Mouse (Mus musculus): ENCODE results near the gene Zbtb45.

The Zbtb45 gene

GRCm38 (mm10) chr7:12995862-12996261, 14.0 kb downstream of the Zbtb45 start:
- DNase-seq, result no peak

GRCm38 (mm10) chr7:12993148-12993547, 16.7 kb downstream of the Zbtb45 start:
- DNase-seq, result no peak

- DNase-seq, result no peak
Observed at GRCm38 (mm10) chr7:12992222-12992621, 17.6 kb downstream of the Zbtb45 start.

DNA sequence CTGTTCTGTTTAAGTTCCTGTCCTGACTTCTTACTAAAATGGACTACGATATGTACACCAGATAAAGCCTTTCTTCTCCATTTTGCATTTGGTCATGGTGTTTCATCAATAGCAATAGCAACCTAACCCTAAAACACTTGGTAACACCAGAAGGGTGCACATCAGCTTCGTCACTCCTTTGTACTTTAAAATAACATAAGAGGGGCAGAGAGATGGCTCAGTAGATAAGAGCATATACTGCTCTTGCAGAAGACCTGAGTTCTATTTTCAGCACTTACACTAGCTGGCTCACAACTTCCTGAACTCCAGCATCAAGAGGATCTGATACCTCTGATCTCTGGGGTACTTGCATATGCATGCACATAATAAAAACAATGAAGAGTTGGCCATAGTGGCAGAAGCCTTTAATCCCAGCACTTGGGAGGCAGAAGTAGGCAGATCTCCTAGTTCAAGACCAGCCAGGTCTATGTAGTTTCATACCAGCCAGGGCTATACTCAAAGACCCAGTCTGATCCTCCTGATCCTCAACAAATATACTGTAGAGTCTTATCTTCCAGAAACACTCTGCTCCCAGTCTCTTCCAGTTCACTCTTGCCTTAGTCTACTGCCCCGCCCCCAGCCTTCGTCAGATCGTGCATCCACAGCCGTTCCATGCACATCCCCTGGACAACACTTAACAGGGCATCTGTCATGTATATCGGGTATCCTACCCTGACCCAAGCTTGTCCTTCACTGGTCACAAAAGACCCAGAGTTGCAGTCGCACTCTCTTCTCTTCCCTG, 22.2 kb downstream of the Zbtb45 start:
- no peak for DNase-seq

- no peak for DNase-seq
Observed at GRCm38 (mm10) chr7:12986906-12987305, 22.9 kb downstream of the Zbtb45 start.

- DNase-seq, result no peak
Observed at GRCm38 (mm10) chr7:12985724-12986123, 24.1 kb downstream of the Zbtb45 start.

GRCm38 (mm10) chr7:12980291-12980690, 29.5 kb downstream of the Zbtb45 start:
- DNase-seq, result no peak

DNA sequence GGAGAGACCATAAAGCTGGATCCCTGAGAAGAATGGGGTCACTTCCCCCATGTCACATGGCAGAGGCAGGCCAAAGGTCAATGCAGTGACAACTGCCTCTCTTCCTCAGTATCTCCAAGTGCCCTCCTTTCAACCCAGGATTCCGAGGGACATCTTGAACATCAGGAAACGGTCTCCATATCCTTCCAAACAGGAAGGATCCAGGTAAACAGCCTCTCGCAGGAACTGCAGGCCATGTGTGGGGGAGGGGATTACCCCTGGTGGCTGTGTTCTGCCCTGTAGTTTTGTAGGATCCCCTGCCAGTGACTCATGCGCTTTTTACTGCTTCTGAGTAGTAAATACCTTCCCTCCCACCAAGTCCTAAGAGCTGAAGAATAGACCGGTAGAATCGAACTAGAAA, 30.1 kb downstream of the Zbtb45 start:
- peak; percentile 56 for DNase-seq

DNA sequence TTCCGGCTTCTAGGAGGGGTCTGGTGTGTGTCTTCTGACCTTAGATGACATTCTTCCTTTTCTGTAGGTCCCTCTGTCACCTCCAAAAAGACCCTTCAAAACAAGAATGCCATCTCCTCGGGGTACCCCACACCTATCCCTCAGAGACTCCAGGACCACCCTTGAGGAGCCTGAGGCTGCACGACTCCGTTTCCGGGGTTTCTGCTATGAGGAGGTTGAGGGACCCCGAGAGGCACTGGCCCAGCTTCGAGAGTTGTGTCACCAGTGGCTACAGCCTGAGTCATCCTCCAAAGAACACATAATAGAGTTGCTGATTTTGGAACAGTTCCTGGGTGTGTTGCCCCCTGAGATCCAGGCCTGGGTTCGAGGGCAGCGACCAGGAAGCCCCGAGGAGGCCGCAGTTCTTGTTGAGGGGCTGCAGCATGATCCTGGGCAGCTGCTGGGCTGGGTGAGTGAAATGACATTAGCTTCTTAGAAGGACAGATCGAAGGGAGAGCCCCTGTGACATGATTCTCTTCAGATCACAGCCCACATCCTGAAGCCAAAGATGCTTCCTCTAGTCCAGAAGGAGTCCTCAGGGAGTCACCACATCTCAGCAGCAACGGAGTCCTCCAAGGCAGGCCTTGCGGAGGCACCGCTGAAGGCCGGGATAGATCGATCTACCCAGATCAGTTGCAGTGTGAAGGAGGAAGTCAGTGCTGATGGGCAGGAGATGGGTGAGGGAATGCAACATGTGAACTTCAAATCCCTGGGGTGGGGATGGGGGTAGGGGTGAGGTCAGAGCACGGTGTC, 30.7 kb downstream of the Zbtb45 start:
- peak; percentile 69 for DNase-seq

DNA sequence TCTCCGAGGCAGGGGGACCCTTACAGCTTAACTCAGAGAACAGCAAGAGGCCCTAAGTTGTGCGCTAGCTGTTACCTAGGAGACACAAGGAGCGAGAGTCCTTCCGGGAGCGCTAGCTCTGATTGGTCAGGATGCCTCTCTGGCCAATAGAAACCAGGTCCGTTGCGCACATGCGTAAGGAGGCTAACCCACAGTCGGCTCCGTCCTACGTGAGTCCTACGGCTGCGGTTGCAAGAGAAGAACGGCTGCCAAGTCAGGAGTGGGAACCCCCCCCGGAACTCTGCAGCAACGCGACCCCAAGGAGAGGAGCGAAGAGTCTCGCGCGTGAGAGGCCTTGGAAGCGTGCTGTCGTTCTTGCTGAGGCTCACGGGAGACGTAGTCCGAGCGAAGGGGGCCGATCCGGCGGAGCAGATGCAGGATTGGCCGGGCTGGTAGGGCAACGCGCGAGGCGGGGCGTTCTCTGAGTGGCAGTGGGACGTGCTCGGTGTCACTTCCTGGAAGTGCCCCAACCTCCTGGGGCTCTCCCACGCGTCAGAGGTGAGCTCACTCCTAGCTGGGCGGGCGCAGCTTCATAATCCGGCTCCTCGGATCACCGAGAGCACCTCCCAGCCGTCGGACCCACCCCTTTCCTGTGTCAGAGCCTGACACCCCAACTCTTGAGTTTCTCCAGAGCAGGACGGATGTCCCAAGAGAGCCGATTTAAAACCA, 32.0 kb downstream of the Zbtb45 start, which contains the start of gene Zfp446:
Gene Zfp446, plus strand, starts transcription at position 167 of the 708 bp plus-strand sequence.
- DNase-seq, result peak; percentile 99

DNA sequence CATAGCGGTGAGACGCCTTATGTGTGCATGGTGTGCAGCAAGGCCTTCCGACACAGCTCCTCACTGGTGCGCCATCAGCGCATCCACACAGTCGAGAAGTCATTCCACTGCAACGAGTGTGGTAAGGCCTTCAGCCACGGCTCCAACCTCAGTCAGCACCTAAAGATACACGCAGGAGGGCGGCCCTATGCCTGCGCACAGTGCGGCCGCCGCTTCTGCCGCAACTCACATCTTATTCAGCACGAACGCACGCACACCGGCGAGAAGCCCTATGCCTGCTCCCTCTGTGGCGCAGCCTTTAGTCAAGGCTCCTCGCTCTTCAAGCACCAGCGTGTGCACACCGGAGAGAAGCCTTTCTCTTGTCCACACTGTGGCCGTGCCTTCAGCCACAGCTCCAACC, 38.9 kb downstream of the Zbtb45 start:
- DNase-seq, result no peak

GRCm38 (mm10) chr7:12966104-12966845, 43.6 kb downstream of the Zbtb45 start:
- peak; percentile 87 for DNase-seq

GRCm38 (mm10) chr7:12965678-12966091, 44.1 kb downstream of the Zbtb45 start, which contains the start of gene Zfp324:
Zfp324 (plus strand) TSS chr7:12965838.
- peak; percentile 94 for DNase-seq

- DNase-seq, result peak; percentile 57
Observed at GRCm38 (mm10) chr7:12961511-12962141, 48.2 kb downstream of the Zbtb45 start.

DNA sequence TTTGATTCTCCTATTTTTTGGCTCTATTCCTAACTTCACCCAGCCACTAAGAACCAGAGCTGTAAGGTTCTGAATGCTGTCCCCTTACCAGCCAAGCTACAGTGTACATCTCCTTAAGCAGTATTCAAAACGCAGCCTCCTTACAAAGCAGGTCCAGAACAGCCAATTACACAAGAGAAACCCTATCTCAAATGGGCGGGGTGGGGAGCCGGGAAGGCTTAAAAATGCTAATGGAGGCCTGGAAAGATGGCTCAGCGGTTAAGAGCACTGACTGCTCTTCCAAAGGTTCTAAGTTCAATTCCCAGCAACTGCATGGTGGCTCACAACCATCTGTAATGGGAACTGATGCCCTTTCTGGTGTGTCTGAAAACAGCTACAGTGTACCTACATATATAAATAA, 50.1 kb downstream of the Zbtb45 start:
- DNase-seq, result no peak

GRCm38 (mm10) chr7:12958948-12959347, 50.9 kb downstream of the Zbtb45 start:
- no peak for DNase-seq

- no peak for DNase-seq
Observed at GRCm38 (mm10) chr7:12957511-12957910, 52.3 kb downstream of the Zbtb45 start.

DNA sequence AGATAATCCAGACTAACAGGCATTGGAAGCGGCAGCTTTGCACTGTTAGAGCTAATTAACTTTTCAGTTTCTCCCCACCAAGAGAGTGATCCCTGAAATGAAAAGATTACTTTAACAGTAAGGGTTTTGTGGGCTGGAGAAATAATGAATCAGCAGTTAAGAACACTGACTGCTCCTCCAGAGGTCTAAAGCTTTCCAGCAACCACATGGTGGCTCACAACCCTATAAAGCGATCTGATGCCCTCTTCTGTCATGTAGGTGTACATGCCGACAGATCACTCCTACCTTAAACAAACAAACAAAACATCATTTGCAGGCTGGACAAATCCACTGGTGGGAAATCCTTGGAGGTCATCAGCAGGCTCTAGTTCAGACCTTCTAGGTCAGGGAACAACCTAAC, 54.9 kb downstream of the Zbtb45 start:
- DNase-seq, result no peak
